Mouse (Mus musculus) forebrain, embryonic 12.5 days (tissue): ENCODE measurements around the gene Vwa7. TPM values are rescaled to one million over a fixed set of nuclear protein-coding genes. Genes with fewer than 3 reads are reported as not detected.
"Not testable (repeated sequence)": the region's sequence is repeated elsewhere in the genome, so short reads cannot be mapped to it uniquely, and the experiment has no call there.

Experiments
- ATAC-seq: fragments of 200-750 bp; cut with Nextera tagmentation; 2 replicates; pipeline ENCODE4 v1.8.0; 2017; ENCODE audit warnings: moderate TSS enrichment; ENCODE audit not compliant: low FRiP score
- H3K27ac ChIP-seq: fragments of 300-500 bp; sonication (generic); 2 replicates; pipeline ENCODE4 v1.5.1; 2016; ENCODE audit warnings: mild to moderate bottlenecking
- H3K27me3 ChIP-seq: fragments of 300-500 bp; sonication (generic); 2 replicates; pipeline ENCODE4 v1.6.1; 2016; ENCODE audit warnings: mild to moderate bottlenecking
- H3K36me3 ChIP-seq: fragments of 300-500 bp; sonication (generic); replicated peaks from 2 replicates; pipeline ENCODE4 v1.6.1; 2016; ENCODE audit warnings: mild to moderate bottlenecking
- H3K4me1 ChIP-seq: fragments of 300-500 bp; sonication (generic); 2 replicates; pipeline ENCODE4 v1.6.1; 2016
- H3K4me2 ChIP-seq: fragments of 300-500 bp; sonication (generic); 2 replicates; pipeline ENCODE4 v1.6.1; 2016; ENCODE audit warnings: mild to moderate bottlenecking, moderate library complexity
- H3K4me3 ChIP-seq: fragments of 300-500 bp; sonication (generic); replicated peaks from 2 replicates; pipeline ENCODE4 v1.5.1; 2016; ENCODE audit warnings: mild to moderate bottlenecking
- H3K9ac ChIP-seq: fragments of 300-500 bp; sonication (generic); 2 replicates; pipeline ENCODE4 v1.6.1; 2016; ENCODE audit warnings: mild to moderate bottlenecking
- H3K9me3 ChIP-seq: fragments of 300-500 bp; sonication (generic); 2 replicates; pipeline ENCODE4 v1.6.1; 2016
- WGBS: fragments of 180-500 bp; shearing (Covaris S2); methylation state at CpG from one replicate; pipeline ENCODE4 v1.1.7; 2016; 5-methylcytosine and 5-hydroxymethylcytosine counted together
- polyA plus RNA-seq: library from polyadenylated mRNA; unstranded; fragments of >200 nt; fragmentation: Nextera tagmentation; extraction: Ambion mirVana; gene quantifications from 2 replicates; pipeline ENCODE4 v1.2.1, GENCODE M21; 2016

Vwa7 gene
- polyA plus RNA-seq, 1 experiment from 2014 or later, result 0.27 TPM

DNA sequence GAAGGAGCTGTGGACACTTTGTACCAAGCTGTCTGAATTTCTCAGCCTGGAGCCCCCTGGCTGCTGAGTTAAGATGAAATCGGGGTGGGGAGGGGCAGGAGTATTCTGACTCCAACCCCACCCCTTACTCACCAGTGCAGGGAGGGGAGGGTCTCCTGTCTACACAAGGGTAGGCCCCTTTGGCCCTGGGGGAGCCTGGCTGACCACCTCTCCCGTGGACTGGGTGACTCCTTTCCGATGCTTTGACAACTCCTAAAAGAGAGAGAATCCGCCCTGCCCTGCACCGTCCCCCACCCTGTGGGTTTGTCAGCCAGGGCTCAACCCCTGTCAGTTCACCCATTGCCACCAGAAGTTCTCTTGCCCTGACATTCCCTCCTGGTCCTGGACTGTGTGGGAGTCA is 9.8 kb downstream of the Vwa7 start:
- H3K4me1 ChIP-seq, result peaks cover 43% of the 10 kb centered on the region
- no peaks in the 10 kb centered on the region for H3K27me3 ChIP-seq
- H3K36me3 ChIP-seq, result no peaks in the 10 kb centered on the region
- H3K9ac ChIP-seq, result no peak overlapping the region
- 93% methylated on average over 5 of the region's 5 CpGs for WGBS
- no peak overlapping the region for H3K4me3 ChIP-seq
- peak overlapping the region; percentile 84; the same call in 1 of the 2 replicates for H3K27ac ChIP-seq
- no peaks in the 10 kb centered on the region for H3K9me3 ChIP-seq
- ATAC-seq, result no peak
- no peak overlapping the region for H3K4me2 ChIP-seq

DNA sequence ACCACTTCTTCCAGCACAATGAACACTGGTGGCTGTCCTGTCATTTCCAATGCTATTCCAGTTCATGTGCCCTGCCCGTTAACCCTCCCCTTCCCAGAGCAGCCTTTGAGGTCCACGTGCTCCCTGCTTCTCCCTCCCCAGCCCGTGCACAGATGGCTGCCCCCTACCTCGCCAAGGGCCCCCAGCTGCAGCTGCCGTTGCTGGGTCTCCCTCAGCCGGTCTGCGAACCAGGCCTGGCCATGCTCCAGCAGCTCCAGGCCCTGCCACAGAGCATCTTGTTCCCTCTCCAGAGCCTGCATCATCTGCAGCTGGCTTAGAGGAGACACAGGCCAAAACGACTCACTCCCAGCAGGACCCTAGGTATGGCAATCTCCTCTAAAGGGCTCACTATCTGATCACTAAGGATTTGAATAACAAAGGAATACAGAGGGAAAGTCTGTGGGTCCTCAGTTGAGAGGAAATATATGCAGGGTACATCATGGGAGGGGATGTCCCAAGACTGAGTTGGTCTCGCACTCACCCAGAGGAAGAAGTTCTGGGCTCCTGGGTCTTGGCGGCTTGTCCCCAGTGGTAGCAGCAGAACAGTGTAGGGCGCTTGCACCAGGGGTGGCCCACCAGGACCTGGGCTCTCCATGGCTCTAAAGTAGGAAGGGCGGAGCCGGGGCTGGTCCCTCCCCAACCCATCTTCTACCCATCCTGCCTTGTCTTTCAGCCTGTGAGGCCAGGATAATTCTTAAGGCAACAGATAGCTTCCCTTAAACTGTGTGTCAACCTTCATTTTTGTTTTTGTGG is 11.1 kb downstream of the Vwa7 start, which contains the start of gene Sapcd1:
Gene Sapcd1, minus strand, starts transcription at position 740 of the 792 bp plus-strand sequence.
- peak within 1 kb of the TSS; percentile 84 for H3K27ac ChIP-seq
- peak within 1 kb of the TSS; percentile 30; the same call in 1 of the 2 replicates for H3K9ac ChIP-seq
- no peaks in the 10 kb centered on the region for H3K36me3 ChIP-seq
- no peaks in the 10 kb centered on the region for H3K27me3 ChIP-seq
- H3K4me2 ChIP-seq, result peak within 1 kb of the TSS; percentile 38
- H3K9me3 ChIP-seq, result no peaks in the 10 kb centered on the region
- ATAC-seq, result peak; percentile 83
- H3K4me3 ChIP-seq, result peak within 1 kb of the TSS; percentile 6; the same call in 1 of the 2 replicates
- 29% methylated on average over 13 of the region's 13 CpGs for WGBS
- peaks cover 35% of the 10 kb centered on the region for H3K4me1 ChIP-seq

DNA sequence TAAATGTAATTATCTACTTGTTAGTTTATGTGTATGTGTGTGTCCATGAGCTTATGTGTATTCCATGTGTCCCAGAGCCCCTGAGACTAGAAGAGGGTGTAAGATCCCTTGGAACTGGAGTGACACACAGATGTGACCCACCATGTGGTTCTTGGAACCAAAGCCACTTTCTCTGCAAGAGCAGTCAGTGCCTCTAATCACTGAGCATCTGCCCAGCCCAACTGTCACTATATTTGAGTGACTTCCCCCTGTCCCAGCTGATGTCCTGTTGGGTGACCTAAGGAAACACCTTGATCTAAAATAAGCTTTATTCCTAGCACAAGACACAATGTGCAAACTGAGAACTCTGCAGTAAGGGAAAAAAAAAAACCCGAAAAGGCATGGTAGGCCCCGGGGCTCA is 11.9 kb downstream of the Vwa7 start:
- Histone ChIP-seq H3K4me1 (peaks cover 35% of the 10 kb centered on the region), H3K4me3 (no peak overlapping the region), H3K27ac (no peak overlapping the region; the same call in 1 of the 2 replicates), H3K36me3 (no peaks in the 10 kb centered on the region), H3K9ac (no peak overlapping the region), H3K4me2 (no peak overlapping the region), H3K9me3 (no peaks in the 10 kb centered on the region), H3K27me3 (no peaks in the 10 kb centered on the region)
- no peak for ATAC-seq
- WGBS, result 79% methylated on average over 2 of the region's 2 CpGs

DNA sequence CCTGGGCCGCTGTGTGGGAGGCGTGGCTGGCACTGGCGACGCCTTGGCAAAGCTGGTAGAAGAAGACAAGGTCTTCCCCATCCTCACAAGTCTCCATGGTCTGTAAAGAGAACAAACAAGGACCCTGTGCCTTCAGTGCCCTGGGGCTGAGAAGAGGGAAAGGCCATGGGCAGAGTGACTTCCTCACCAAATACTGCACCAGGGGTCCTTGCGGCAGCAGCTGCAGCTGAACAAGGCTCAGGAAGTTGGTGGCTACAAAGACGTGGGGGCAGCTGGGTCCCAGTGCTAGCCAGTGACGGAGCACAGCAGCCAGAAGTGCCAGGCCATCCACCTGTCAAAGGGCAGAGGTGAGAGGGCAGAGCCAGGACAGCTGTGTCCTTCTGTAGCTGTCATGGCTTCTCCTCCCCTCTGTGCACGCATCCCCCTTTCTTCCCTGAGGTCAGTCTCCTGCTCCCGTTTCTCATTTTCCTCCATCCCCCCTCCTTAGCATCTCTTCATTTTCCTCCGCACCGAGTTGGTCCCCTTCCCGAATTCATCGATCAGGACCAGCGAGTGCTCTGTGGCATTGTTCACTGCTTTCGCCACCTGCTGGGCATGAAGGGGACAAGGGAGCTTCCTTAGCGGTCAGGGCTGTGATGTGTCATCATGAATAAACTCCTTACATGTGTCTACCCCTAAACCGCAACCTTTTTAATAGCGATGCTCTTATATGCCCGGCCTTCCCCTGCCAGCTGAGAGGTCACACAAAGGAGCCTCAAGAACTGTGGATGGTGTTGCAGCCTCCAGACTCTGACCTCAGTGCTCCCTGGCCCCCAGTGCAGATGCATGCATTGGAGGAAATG is 13.5 kb downstream of the Vwa7 start:
- Histone ChIP-seq H3K9ac (no peak overlapping the region), H3K9me3 (no peaks in the 10 kb centered on the region), H3K4me3 (no peak overlapping the region), H3K27me3 (no peaks in the 10 kb centered on the region), H3K36me3 (no peaks in the 10 kb centered on the region), H3K4me1 (peaks cover 32% of the 10 kb centered on the region), H3K4me2 (peak overlapping the region; percentile 19), H3K27ac (no peak overlapping the region)
- ATAC-seq, result no peak
- 30% methylated on average over 19 of the region's 19 CpGs for WGBS

DNA sequence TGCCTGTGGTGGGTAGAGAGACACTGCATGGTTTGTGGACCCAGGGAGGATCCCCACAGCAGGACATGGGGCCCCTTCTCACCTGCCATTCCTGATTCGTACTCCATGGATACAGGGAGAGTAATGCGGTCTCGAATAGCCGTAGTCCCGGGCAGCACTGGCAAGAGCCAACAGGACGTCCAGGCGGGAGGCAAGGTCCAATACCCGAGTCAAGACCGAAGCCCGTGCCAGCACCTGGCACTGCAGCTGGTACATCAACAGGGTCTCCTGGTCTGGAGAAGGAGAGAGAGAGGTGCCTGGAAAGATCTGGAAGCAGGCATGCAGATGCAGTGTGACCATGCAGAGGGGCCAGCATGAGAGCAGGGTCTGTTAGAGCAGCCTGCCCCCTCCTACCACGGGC is 14.9 kb downstream of the Vwa7 start:
- Histone ChIP-seq H3K9ac (no peak overlapping the region), H3K27me3 (no peaks in the 10 kb centered on the region), H3K4me3 (no peak overlapping the region), H3K27ac (no peak overlapping the region), H3K9me3 (no peaks in the 10 kb centered on the region), H3K4me1 (peaks cover 28% of the 10 kb centered on the region), H3K36me3 (no peaks in the 10 kb centered on the region), H3K4me2 (no peak overlapping the region)
- WGBS, result 90% methylated on average over 11 of the region's 11 CpGs
- no peak for ATAC-seq

DNA sequence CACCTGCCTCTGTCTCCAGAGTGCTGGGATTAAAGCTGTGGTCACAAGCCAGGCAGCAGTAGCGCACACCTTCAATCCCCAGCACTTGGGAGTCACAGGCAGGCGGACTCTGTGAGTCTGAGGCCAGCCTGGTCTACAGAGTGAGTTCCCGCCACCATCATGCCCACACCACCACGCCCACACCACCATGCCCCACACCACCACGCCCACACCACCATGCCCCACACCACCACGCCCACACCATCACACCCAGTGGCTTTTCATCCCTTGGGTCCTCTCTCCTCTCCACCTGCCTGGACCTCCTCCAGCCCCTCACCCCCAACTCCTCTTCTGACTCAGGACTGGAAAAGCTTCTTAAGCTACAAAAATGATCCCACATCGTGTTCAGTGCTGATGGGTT is 15.5 kb downstream of the Vwa7 start:
- 82% methylated on average over 7 of the region's 7 CpGs for WGBS

DNA sequence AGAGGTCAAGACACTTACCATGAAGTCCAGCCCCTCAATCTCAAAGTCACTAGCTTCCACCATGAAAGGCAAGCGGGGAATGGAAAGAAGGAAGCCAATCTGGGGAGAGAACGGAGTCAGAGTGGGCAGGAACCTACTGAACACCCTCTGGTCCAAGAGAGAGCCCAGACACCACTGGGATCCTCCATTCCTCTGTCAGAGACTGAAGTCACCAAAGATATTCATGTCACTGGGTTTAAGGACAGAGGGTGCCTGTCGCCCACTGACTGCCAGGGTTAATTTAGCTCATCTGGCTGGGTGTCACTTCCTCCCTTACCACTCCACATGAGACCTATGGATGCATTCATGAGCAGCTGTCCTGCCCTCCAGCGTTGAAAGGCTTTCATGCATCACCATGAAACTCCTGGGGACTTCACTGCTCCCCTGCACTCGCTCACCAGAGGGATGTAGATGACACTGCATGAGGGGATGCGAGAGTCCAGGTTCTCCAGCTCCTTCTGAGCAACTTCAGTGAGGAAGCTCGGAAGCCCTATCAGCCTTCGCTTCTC is 16.0 kb downstream of the Vwa7 start:
- H3K4me3 ChIP-seq, result no peak overlapping the region
- no peaks in the 10 kb centered on the region for H3K9me3 ChIP-seq
- ATAC-seq, result no peak
- H3K9ac ChIP-seq, result no peak overlapping the region
- 79% methylated on average over 8 of the region's 8 CpGs for WGBS
- H3K4me2 ChIP-seq, result no peak overlapping the region
- no peaks in the 10 kb centered on the region for H3K36me3 ChIP-seq
- no peaks in the 10 kb centered on the region for H3K27me3 ChIP-seq
- H3K27ac ChIP-seq, result no peak overlapping the region
- H3K4me1 ChIP-seq, result peaks cover 19% of the 10 kb centered on the region

More for the DNA sequence above, 15.5 kb downstream of the Vwa7 start:
- Histone ChIP-seq H3K9ac (no peak overlapping the region), H3K36me3 (no peaks in the 10 kb centered on the region), H3K4me1 (peaks cover 24% of the 10 kb centered on the region), H3K4me3 (no peak overlapping the region), H3K9me3 (no peaks in the 10 kb centered on the region), H3K27me3 (no peaks in the 10 kb centered on the region), H3K27ac (no peak overlapping the region), H3K4me2 (no peak overlapping the region)
- ATAC-seq, result no peak

DNA sequence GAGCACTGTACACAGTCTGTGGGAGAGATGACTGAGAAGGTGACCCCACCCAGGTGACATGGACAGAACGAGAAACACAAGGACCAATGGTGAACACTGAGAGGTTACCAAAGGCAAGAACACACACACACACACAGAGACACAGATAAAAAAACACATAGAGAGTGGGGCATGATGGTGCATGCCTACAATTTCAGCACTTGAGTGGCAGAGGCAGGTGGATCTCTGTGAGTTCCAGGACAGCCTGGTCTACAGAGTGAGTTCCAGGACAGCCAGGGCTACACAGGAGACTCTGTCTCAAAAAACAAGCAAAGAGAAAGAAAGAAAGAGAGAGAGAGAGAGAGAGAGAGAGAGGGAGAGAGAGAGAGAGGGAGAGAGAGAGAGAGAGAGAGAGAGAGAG is 17.3 kb downstream of the Vwa7 start:
- not testable (repeated sequence) for H3K4me3 ChIP-seq, H3K9me3 ChIP-seq, H3K36me3 ChIP-seq, ATAC-seq, H3K4me1 ChIP-seq, H3K27me3 ChIP-seq, H3K4me2 ChIP-seq, H3K9ac ChIP-seq, H3K27ac ChIP-seq
- WGBS, result 78% methylated on average over 1 of the region's 1 CpGs

DNA sequence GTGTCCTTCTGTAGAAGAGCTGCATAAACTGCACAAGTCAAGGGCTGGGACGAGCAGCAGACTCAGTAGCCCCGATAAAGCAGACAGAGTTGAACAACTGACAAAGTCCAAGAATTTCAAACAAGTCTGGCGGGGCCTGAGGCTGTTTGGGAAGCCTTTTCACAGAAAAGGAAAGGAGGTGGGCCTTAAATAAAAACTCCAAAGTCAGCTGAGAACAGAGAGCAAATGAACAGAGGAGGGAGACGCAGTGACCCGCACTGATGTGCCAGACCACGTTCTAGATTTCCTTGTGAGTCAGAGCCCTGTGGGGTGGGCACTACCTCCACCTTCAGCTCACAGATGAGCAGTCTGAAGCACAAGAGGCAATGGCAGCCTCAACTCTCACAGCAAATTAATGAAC is 18.5 kb downstream of the Vwa7 start:
- Histone ChIP-seq H3K4me1 (peaks cover 6% of the 10 kb centered on the region), H3K27me3 (no peaks in the 10 kb centered on the region), H3K9me3 (no peaks in the 10 kb centered on the region), H3K27ac (no peak overlapping the region), H3K9ac (no peak overlapping the region), H3K4me3 (no peak overlapping the region), H3K4me2 (no peak overlapping the region), H3K36me3 (no peaks in the 10 kb centered on the region)
- ATAC-seq, result no peak
- 86% methylated on average over 6 of the region's 6 CpGs for WGBS

DNA sequence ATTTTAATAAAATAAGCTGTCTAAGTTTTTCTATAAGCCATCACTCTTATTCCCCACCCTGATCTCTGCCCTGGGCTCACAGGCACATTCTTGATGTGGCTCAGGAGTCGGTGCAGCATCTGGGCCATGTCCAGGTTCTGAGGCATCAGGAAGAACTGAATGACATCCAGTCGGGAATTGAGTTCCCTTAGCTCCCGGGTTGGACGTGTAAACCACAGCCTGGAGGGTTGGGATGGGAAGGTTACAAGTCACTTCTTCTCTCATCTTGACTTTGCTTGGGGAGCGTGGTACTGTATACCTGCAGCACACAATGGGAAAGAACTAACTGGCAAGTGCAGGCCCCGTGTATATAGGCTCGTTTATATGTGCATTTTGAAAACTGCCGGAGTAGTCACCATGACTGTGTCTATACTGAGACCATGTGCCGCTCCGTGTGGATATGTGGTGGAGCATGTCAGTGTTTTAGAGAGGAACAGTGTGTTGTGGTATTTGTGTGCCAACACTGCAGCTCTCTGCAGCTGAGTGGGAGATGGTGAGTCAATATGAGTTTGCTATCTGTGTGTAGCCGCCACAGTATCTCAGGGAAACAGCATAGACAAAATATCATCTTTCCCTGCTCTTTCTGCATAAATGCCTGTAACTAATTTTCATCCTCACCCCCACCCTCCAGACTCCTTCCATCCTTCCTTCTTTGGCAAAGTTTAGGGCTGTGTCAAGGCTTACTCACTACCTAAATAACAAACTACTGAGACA is 22.9 kb downstream of the Vwa7 start:
- H3K4me2 ChIP-seq, result no peak overlapping the region
- no peaks in the 10 kb centered on the region for H3K36me3 ChIP-seq
- no peak overlapping the region for H3K27ac ChIP-seq
- ATAC-seq, result no peak
- no peaks in the 10 kb centered on the region for H3K27me3 ChIP-seq
- 90% methylated on average over 11 of the region's 11 CpGs for WGBS
- no peak overlapping the region for H3K4me3 ChIP-seq
- no peaks in the 10 kb centered on the region for H3K9me3 ChIP-seq
- H3K4me1 ChIP-seq, result no peaks in the 10 kb centered on the region
- no peak overlapping the region for H3K9ac ChIP-seq

DNA sequence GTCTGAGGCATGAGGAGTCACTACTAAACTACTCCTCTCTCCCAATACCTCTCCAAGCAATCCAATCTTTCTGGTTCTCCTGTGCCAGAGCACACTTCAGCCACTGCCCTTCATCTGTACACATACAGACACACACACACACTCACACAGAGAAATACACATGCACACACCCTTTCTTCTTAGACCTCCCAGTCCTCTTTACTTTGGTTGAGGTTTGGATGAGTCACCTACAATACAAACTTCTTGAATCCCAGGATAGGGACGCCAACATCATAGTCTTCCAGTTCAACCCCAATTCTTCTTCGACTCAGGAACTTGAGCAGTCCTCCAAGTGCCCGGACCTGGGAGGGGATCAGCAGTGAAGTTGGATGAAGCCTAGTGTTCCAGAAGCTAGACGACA is 27.4 kb downstream of the Vwa7 start:
- H3K27me3 ChIP-seq, result no peaks in the 10 kb centered on the region
- H3K27ac ChIP-seq, result no peak overlapping the region
- H3K9ac ChIP-seq, result no peak overlapping the region
- no peaks in the 10 kb centered on the region for H3K36me3 ChIP-seq
- no peaks in the 10 kb centered on the region for H3K9me3 ChIP-seq
- H3K4me2 ChIP-seq, result no peak overlapping the region
- H3K4me3 ChIP-seq, result no peak overlapping the region
- no peak for ATAC-seq
- peaks cover 29% of the 10 kb centered on the region for H3K4me1 ChIP-seq
- 90% methylated on average over 4 of the region's 4 CpGs for WGBS
